Mouse (Mus musculus): Measurements from ENCODE around the gene Zfp428. TPM values are rescaled to one million over a fixed set of nuclear protein-coding genes. Genes with fewer than 3 reads are reported as not detected.
"Not testable (repeated sequence)": the region's sequence is repeated elsewhere in the genome, so short reads cannot be mapped to it uniquely, and the experiment has no call there.

Zfp428 gene
- polyA plus RNA-seq, 1 experiment from 2014 or later: 101 TPM

GRCm38 (mm10) chr7:24520054-24520453 lies 13.2 kb downstream of the Zfp428 start:
- not testable (repeated sequence) for ATAC-seq (ENCODE audit: insufficient number of reproducible peaks, insufficient read depth, low FRiP score, low TSS enrichment, low read depth); H3K27ac ChIP-seq; H3K27me3 ChIP-seq; H3K4me2 ChIP-seq; H3K4me3 ChIP-seq (replicated peaks); H3K9ac ChIP-seq (replicated peaks); H3K9me3 ChIP-seq; H3K4me1 ChIP-seq (replicated peaks)
- WGBS: 87% methylated on average over 10 of the region's 10 CpGs
- H3K36me3 ChIP-seq: peaks cover 26% of the 10 kb centered on the region

- no peak overlapping the region for H3K27ac ChIP-seq
- H3K9me3 ChIP-seq: no peaks in the 10 kb centered on the region
- no peak for ATAC-seq (ENCODE audit: insufficient number of reproducible peaks, insufficient read depth, low FRiP score, low TSS enrichment, low read depth)
- peaks cover 5% of the 10 kb centered on the region; the same call in 1 of the 2 replicates for H3K4me1 ChIP-seq (replicated peaks)
- WGBS: 57% methylated on average over 5 of the region's 5 CpGs
- no peaks in the 10 kb centered on the region for H3K27me3 ChIP-seq
- H3K36me3 ChIP-seq: peaks cover 5% of the 10 kb centered on the region; the same call in 1 of the 2 replicates
- H3K4me2 ChIP-seq: no peak overlapping the region
- H3K4me3 ChIP-seq (replicated peaks): no peak overlapping the region
- H3K9ac ChIP-seq (replicated peaks): no peak overlapping the region
These were observed 16.0 kb downstream of the Zfp428 start for GRCm38 (mm10) chr7:24522805-24523204.

- H3K36me3 ChIP-seq: peaks cover 1% of the 10 kb centered on the region; the same call in 1 of the 2 replicates
- no peak for ATAC-seq (ENCODE audit: insufficient number of reproducible peaks, insufficient read depth, low FRiP score, low TSS enrichment, low read depth)
- H3K27ac ChIP-seq: no peak overlapping the region
- no peaks in the 10 kb centered on the region for H3K9me3 ChIP-seq
- peaks cover 5% of the 10 kb centered on the region; the same call in 1 of the 2 replicates for H3K4me1 ChIP-seq (replicated peaks)
- H3K9ac ChIP-seq (replicated peaks): no peak overlapping the region
- no peak overlapping the region for H3K4me3 ChIP-seq (replicated peaks)
- no peaks in the 10 kb centered on the region for H3K27me3 ChIP-seq
- no peak overlapping the region for H3K4me2 ChIP-seq
- 80% methylated on average over 6 of the region's 6 CpGs for WGBS
These were observed 16.9 kb downstream of the Zfp428 start for GRCm38 (mm10) chr7:24523723-24524122.

GRCm38 (mm10) chr7:24524978-24525377 lies 18.2 kb downstream of the Zfp428 start:
- H3K27ac ChIP-seq: no peak overlapping the region
- H3K27me3 ChIP-seq: no peaks in the 10 kb centered on the region
- peaks cover 12% of the 10 kb centered on the region for H3K4me1 ChIP-seq (replicated peaks)
- ATAC-seq (ENCODE audit: insufficient number of reproducible peaks, insufficient read depth, low FRiP score, low TSS enrichment, low read depth): no peak
- 82% methylated on average over 6 of the region's 6 CpGs for WGBS
- H3K36me3 ChIP-seq: no peaks in the 10 kb centered on the region
- H3K9me3 ChIP-seq: no peaks in the 10 kb centered on the region
- no peak overlapping the region for H3K4me2 ChIP-seq
- H3K4me3 ChIP-seq (replicated peaks): no peak overlapping the region
- H3K9ac ChIP-seq (replicated peaks): no peak overlapping the region

- no peak overlapping the region for H3K4me2 ChIP-seq
- no peak for ATAC-seq (ENCODE audit: insufficient number of reproducible peaks, insufficient read depth, low FRiP score, low TSS enrichment, low read depth)
- H3K4me3 ChIP-seq (replicated peaks): no peak overlapping the region
- H3K27ac ChIP-seq: no peak overlapping the region
- no peaks in the 10 kb centered on the region for H3K27me3 ChIP-seq
- no peak overlapping the region for H3K9ac ChIP-seq (replicated peaks)
- no peaks in the 10 kb centered on the region for H3K36me3 ChIP-seq
- H3K4me1 ChIP-seq (replicated peaks): peaks cover 12% of the 10 kb centered on the region
- WGBS: 86% methylated on average over 12 of the region's 12 CpGs
- H3K9me3 ChIP-seq: no peaks in the 10 kb centered on the region
These were observed 19.0 kb downstream of the Zfp428 start for GRCm38 (mm10) chr7:24525686-24526420.

- Histone ChIP-seq H3K4me3 (replicated peaks) (no peak overlapping the region), H3K4me2 (no peak overlapping the region), H3K36me3 (peaks cover 9% of the 10 kb centered on the region), H3K4me1 (replicated peaks) (peaks cover 29% of the 10 kb centered on the region), H3K9me3 (no peaks in the 10 kb centered on the region), H3K27ac (no peak overlapping the region), H3K27me3 (peaks cover 18% of the 10 kb centered on the region), H3K9ac (replicated peaks) (no peak overlapping the region)
- WGBS: 94% methylated on average over 11 of the region's 11 CpGs
- no peak for ATAC-seq (ENCODE audit: insufficient number of reproducible peaks, insufficient read depth, low FRiP score, low TSS enrichment, low read depth)
These were observed 22.1 kb downstream of the Zfp428 start for GRCm38 (mm10) chr7:24528861-24529260.

GRCm38 (mm10) chr7:24529580-24529979 lies 22.8 kb downstream of the Zfp428 start:
- Histone ChIP-seq H3K9ac (replicated peaks) (peak overlapping the region; percentile 66), H3K4me3 (replicated peaks) (peak overlapping the region; percentile 66), H3K36me3 (peaks cover 15% of the 10 kb centered on the region), H3K9me3 (no peaks in the 10 kb centered on the region), H3K4me2 (peak overlapping the region; percentile 95), H3K27me3 (peaks cover 23% of the 10 kb centered on the region), H3K4me1 (replicated peaks) (peaks cover 34% of the 10 kb centered on the region), H3K27ac (peak overlapping the region; percentile 81; the same call in 1 of the 2 replicates)
- ATAC-seq (ENCODE audit: insufficient number of reproducible peaks, insufficient read depth, low FRiP score, low TSS enrichment, low read depth): no peak
- WGBS: 56% methylated on average over 11 of the region's 11 CpGs

GRCm38 (mm10) chr7:24530062-24530931 lies 23.5 kb downstream of the Zfp428 start, which contains the start of gene Irgq:
Gene Irgq, plus strand, starts transcription at chr7:24530689.
- Histone ChIP-seq H3K4me3 (replicated peaks) (peak within 1 kb of the TSS; percentile 66), H3K9ac (replicated peaks) (peak within 1 kb of the TSS; percentile 81), H3K4me1 (replicated peaks) (peaks cover 34% of the 10 kb centered on the region), H3K27ac (peak within 1 kb of the TSS; percentile 81), H3K9me3 (no peaks in the 10 kb centered on the region), H3K4me2 (peak within 1 kb of the TSS; percentile 95), H3K36me3 (peaks cover 22% of the 10 kb centered on the region), H3K27me3 (peaks cover 26% of the 10 kb centered on the region)
- WGBS: under 1% methylated on average over 44 of the region's 44 CpGs
- peak; percentile 94 for ATAC-seq (ENCODE audit: insufficient number of reproducible peaks, insufficient read depth, low FRiP score, low TSS enrichment, low read depth)

GRCm38 (mm10) chr7:24531211-24531971 lies 24.6 kb downstream of the Zfp428 start:
- Histone ChIP-seq H3K9ac (replicated peaks) (peak overlapping the region; percentile 81), H3K4me3 (replicated peaks) (peak overlapping the region; percentile 66), H3K36me3 (peaks cover 33% of the 10 kb centered on the region), H3K27ac (peak overlapping the region; percentile 70), H3K9me3 (no peaks in the 10 kb centered on the region), H3K4me2 (peak overlapping the region; percentile 95), H3K4me1 (replicated peaks) (peaks cover 33% of the 10 kb centered on the region), H3K27me3 (peaks cover 26% of the 10 kb centered on the region)
- WGBS: 1% methylated on average over 43 of the region's 43 CpGs
- peak; percentile 40 for ATAC-seq (ENCODE audit: insufficient number of reproducible peaks, insufficient read depth, low FRiP score, low TSS enrichment, low read depth)

GRCm38 (mm10) chr7:24533031-24533571 lies 26.3 kb downstream of the Zfp428 start:
- no peaks in the 10 kb centered on the region for H3K9me3 ChIP-seq
- H3K4me2 ChIP-seq: no peak overlapping the region
- H3K27ac ChIP-seq: no peak overlapping the region
- peaks cover 35% of the 10 kb centered on the region for H3K36me3 ChIP-seq
- no peak overlapping the region for H3K9ac ChIP-seq (replicated peaks)
- H3K4me1 ChIP-seq (replicated peaks): peaks cover 30% of the 10 kb centered on the region
- peaks cover 26% of the 10 kb centered on the region for H3K27me3 ChIP-seq
- ATAC-seq (ENCODE audit: insufficient number of reproducible peaks, insufficient read depth, low FRiP score, low TSS enrichment, low read depth): no peak
- no peak overlapping the region for H3K4me3 ChIP-seq (replicated peaks)
- WGBS: 63% methylated on average over 28 of the region's 28 CpGs

All from limb, embryonic 12.5 days (tissue).